Mouse (Mus musculus): ENCODE measurements around the gene Gm14085. TPM values are rescaled to one million over a fixed set of nuclear protein-coding genes. Genes with fewer than 3 reads are reported as not detected.

Gene Gm14085
- polyA plus RNA-seq, 1 experiment from 2014 or later: not detected

DNA sequence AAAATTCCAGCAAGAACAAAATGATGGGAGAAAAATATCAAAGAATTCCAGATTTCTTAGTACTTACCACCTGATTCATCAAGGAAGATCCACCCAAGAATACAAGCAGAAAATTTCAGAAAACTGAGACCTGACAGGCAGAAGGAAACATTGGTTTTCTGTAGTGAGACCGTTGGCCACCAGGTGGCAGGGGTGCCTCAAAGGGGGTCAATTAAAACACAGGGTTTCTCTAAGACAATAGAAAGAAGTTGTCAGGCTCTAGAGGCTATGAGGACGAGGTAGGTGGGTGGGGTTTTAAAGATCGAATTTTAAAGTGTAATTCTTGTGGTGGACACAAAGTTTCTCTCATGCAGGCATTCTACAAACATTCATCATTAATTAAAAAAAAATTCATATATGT is 84.7 kb downstream of the Gm14085 start:
- no peaks in the 10 kb centered on the region for H3K36me3 ChIP-seq
- no peaks in the 10 kb centered on the region for H3K27me3 ChIP-seq
- H3K4me1 ChIP-seq: no peaks in the 10 kb centered on the region
- no peak overlapping the region for H3K9ac ChIP-seq
- no peak overlapping the region for H3K4me2 ChIP-seq (replicated peaks)
- no peak overlapping the region for H3K27ac ChIP-seq
- no peaks in the 10 kb centered on the region for H3K9me3 ChIP-seq
- H3K4me3 ChIP-seq: no peak overlapping the region
- ATAC-seq (ENCODE audit: insufficient number of reproducible peaks, insufficient read depth, low FRiP score, low TSS enrichment): no peak
- 14% methylated on average over 3 of the region's 3 CpGs for WGBS

GRCm38 (mm10) chr2:122570430-122570829 is 85.7 kb downstream of the Gm14085 start:
- Histone ChIP-seq H3K9ac (no peak overlapping the region), H3K27me3 (no peaks in the 10 kb centered on the region), H3K9me3 (no peaks in the 10 kb centered on the region), H3K4me3 (no peak overlapping the region), H3K4me2 (replicated peaks) (no peak overlapping the region), H3K27ac (no peak overlapping the region), H3K4me1 (no peaks in the 10 kb centered on the region), H3K36me3 (no peaks in the 10 kb centered on the region)
- WGBS: 68% methylated on average over 4 of the region's 4 CpGs
- no peak for ATAC-seq (ENCODE audit: insufficient number of reproducible peaks, insufficient read depth, low FRiP score, low TSS enrichment)

- H3K4me1 ChIP-seq: no peaks in the 10 kb centered on the region
- no peak overlapping the region for H3K4me2 ChIP-seq (replicated peaks)
- no peaks in the 10 kb centered on the region for H3K36me3 ChIP-seq
- H3K4me3 ChIP-seq: no peak overlapping the region
- 76% methylated on average over 4 of the region's 4 CpGs for WGBS
- no peak overlapping the region for H3K27ac ChIP-seq
- no peaks in the 10 kb centered on the region for H3K27me3 ChIP-seq
- H3K9me3 ChIP-seq: no peaks in the 10 kb centered on the region
- ATAC-seq (ENCODE audit: insufficient number of reproducible peaks, insufficient read depth, low FRiP score, low TSS enrichment): no peak
- no peak overlapping the region for H3K9ac ChIP-seq
Observed at GRCm38 (mm10) chr2:122571326-122571725, 86.6 kb downstream of the Gm14085 start.

GRCm38 (mm10) chr2:122572438-122572837 is 87.7 kb downstream of the Gm14085 start:
- Histone ChIP-seq H3K4me3 (no peak overlapping the region), H3K27me3 (no peaks in the 10 kb centered on the region), H3K4me2 (replicated peaks) (no peak overlapping the region), H3K9me3 (no peaks in the 10 kb centered on the region), H3K9ac (no peak overlapping the region), H3K27ac (no peak overlapping the region), H3K4me1 (no peaks in the 10 kb centered on the region), H3K36me3 (no peaks in the 10 kb centered on the region)
- no peak for ATAC-seq (ENCODE audit: insufficient number of reproducible peaks, insufficient read depth, low FRiP score, low TSS enrichment)
- 59% methylated on average over 1 of the region's 1 CpGs for WGBS

GRCm38 (mm10) chr2:122575470-122575869 is 90.7 kb downstream of the Gm14085 start:
- Histone ChIP-seq H3K4me3 (no peak overlapping the region), H3K9me3 (no peaks in the 10 kb centered on the region), H3K4me2 (replicated peaks) (no peak overlapping the region), H3K27me3 (no peaks in the 10 kb centered on the region), H3K36me3 (no peaks in the 10 kb centered on the region), H3K4me1 (no peaks in the 10 kb centered on the region), H3K27ac (no peak overlapping the region), H3K9ac (no peak overlapping the region)
- 77% methylated on average over 11 of the region's 11 CpGs for WGBS
- ATAC-seq (ENCODE audit: insufficient number of reproducible peaks, insufficient read depth, low FRiP score, low TSS enrichment): no peak

DNA sequence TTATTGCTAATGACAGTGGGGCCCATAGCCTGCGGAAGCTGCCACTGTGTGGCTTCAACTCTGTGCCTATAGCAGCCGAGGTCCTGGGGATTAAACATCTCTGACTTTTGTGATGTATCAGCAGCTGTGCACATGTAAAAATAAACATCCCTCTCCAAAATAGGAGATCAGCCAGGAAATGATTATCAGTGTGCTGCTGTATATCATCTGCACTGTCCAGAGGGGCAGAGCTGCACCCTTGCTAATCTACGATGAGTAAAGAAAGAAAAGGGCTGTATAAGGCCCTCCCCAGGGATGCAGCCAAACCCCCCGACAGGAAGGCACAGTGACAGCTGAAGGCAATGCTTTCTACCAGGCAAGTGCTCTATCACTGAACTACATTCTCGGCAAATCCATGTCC is 91.6 kb downstream of the Gm14085 start:
- no peak for ATAC-seq (ENCODE audit: insufficient number of reproducible peaks, insufficient read depth, low FRiP score, low TSS enrichment)
- Histone ChIP-seq H3K27ac (no peak overlapping the region), H3K9me3 (no peaks in the 10 kb centered on the region), H3K4me2 (replicated peaks) (no peak overlapping the region), H3K36me3 (no peaks in the 10 kb centered on the region), H3K4me3 (no peak overlapping the region), H3K27me3 (no peaks in the 10 kb centered on the region), H3K4me1 (no peaks in the 10 kb centered on the region), H3K9ac (no peak overlapping the region)
- 42% methylated on average over 5 of the region's 5 CpGs for WGBS

- no peak overlapping the region for H3K9ac ChIP-seq
- no peak overlapping the region for H3K4me3 ChIP-seq
- H3K27me3 ChIP-seq: no peaks in the 10 kb centered on the region
- H3K4me1 ChIP-seq: no peaks in the 10 kb centered on the region
- no peaks in the 10 kb centered on the region for H3K36me3 ChIP-seq
- 61% methylated on average over 1 of the region's 1 CpGs for WGBS
- no peak for ATAC-seq (ENCODE audit: insufficient number of reproducible peaks, insufficient read depth, low FRiP score, low TSS enrichment)
- H3K9me3 ChIP-seq: no peaks in the 10 kb centered on the region
- no peak overlapping the region for H3K27ac ChIP-seq
- H3K4me2 ChIP-seq (replicated peaks): no peak overlapping the region
Observed at GRCm38 (mm10) chr2:122577316-122577715, 92.6 kb downstream of the Gm14085 start.

Other genes with a start within 250 kb of the Gm14085 start
- gene Duox2, start 186.5 kb upstream of the Gm14085 start, polyA plus RNA-seq (2016; fragmentation: Nextera tagmentation; extraction: Ambion mirVana): 0.05 and 0.08 TPM in 2 replicates
- gene Duoxa2, start 186.0 kb upstream of the Gm14085 start, polyA plus RNA-seq (2016; fragmentation: Nextera tagmentation; extraction: Ambion mirVana): not detected in 2 replicates
- gene Duoxa1, start 171.2 kb upstream of the Gm14085 start, polyA plus RNA-seq (2016; fragmentation: Nextera tagmentation; extraction: Ambion mirVana): 0.55 and 0.70 TPM in 2 replicates
- 0.24 and 0.32 TPM in 2 replicates for gene Duox1, start 169.3 kb upstream of the Gm14085 start, polyA plus RNA-seq (2016; fragmentation: Nextera tagmentation; extraction: Ambion mirVana)
- 6.5 and 6.9 TPM in 2 replicates for gene Shf, start 115.8 kb upstream of the Gm14085 start, polyA plus RNA-seq (2016; fragmentation: Nextera tagmentation; extraction: Ambion mirVana)
- gene Slc28a2, start 58.5 kb upstream of the Gm14085 start, polyA plus RNA-seq (2016; fragmentation: Nextera tagmentation; extraction: Ambion mirVana): 0.12 TPM in 1 of 2 replicates, not detected in the other
- gene Gatm, start 126.4 kb downstream of the Gm14085 start, polyA plus RNA-seq (2016; fragmentation: Nextera tagmentation; extraction: Ambion mirVana): 15.9 and 16.9 TPM in 2 replicates
- gene AA467197, start 152.0 kb downstream of the Gm14085 start, polyA plus RNA-seq (2016; fragmentation: Nextera tagmentation; extraction: Ambion mirVana): 0.60 and 0.64 TPM in 2 replicates
- gene Slc30a4, start 217.7 kb downstream of the Gm14085 start, polyA plus RNA-seq (2016; fragmentation: Nextera tagmentation; extraction: Ambion mirVana): 11.5 and 12.2 TPM in 2 replicates